Mouse (Mus musculus): ENCODE results near the gene Ciz1. TPM values are rescaled to one million over a fixed set of nuclear protein-coding genes. Genes with fewer than 3 reads are reported as not detected.

Gene Ciz1
- polyA plus RNA-seq, 1 experiment from 2014 or later, result 53.7 TPM

DNA sequence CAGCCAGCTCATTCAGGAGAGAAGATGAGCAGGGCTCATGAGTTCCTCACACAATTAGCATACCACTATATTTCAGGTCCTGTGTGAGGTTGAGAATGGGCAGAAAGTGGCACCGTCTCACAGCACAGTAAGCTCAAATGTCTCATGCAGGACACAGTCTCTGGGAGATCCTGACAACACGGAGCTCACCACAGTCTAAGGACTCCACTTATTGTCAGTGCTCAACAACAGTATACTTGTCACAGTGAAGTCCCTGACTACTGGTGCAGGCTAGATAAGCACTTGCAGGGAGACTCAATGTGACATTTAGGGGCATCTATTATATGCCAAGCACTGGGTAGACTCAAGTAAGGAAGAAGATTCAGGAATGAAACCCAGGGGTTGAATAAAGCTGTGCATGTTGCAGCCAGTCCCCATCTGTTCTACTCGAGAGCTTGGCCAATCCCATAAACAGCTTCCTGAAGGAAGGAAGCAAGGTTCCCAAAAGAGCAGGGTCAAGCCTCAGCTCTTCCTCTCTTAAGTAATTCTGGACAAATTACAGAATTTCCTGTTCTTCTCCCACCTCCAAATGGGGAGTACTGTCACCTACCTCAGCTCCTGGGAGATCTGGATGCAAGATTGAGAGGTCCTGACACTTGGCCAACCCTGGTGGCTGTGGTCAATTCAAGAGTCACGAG is 77.2 kb downstream of the Ciz1 start:
- Histone ChIP-seq H3K27ac (peak overlapping the region; percentile 79), H3K4me2 (peak overlapping the region; percentile 90), H3K27me3 (no peaks in the 10 kb centered on the region), H3K9me3 (no peaks in the 10 kb centered on the region), H3K4me3 (peak overlapping the region; percentile 57), H3K36me3 (no peaks in the 10 kb centered on the region), H3K4me1 (replicated peaks) (peaks cover 49% of the 10 kb centered on the region), H3K9ac (peak overlapping the region; percentile 86)
- no peak for ATAC-seq (ENCODE audit: low FRiP score)
- 79% methylated on average over 4 of the region's 4 CpGs for WGBS

Small RNA genes within 50 kb of the gene (microRNA-seq; reads per million reads assigned to microRNA genes)
- gene Gm23363 (not detected), gene Mir199b (160 reads per million, percentile 56 among the genes with 10 or more reads in this experiment)

Other genes with a start within 250 kb of the Ciz1 start
- gene Prrc2b, start 201.2 kb upstream of the Ciz1 start, polyA plus RNA-seq (2015; fragmentation: Nextera tagmentation; extraction: Ambion mirVana), result 65.8 and 68.8 TPM in 2 replicates
- gene Pomt1, start 115.7 kb upstream of the Ciz1 start, polyA plus RNA-seq (2015; fragmentation: Nextera tagmentation; extraction: Ambion mirVana), result 24.4 and 24.9 TPM in 2 replicates
- 78.6 and 80.2 TPM in 2 replicates for gene Uck1, start 92.2 kb upstream of the Ciz1 start, polyA plus RNA-seq (2015; fragmentation: Nextera tagmentation; extraction: Ambion mirVana)
- 25.6 and 26.5 TPM in 2 replicates for gene Golga2, start 64.9 kb upstream of the Ciz1 start, polyA plus RNA-seq (2015; fragmentation: Nextera tagmentation; extraction: Ambion mirVana)
- gene Swi5, start 64.3 kb upstream of the Ciz1 start, polyA plus RNA-seq (2015; fragmentation: Nextera tagmentation; extraction: Ambion mirVana), result 437 and 458 TPM in 2 replicates
- gene Dnm1, start 1.0 kb downstream of the Ciz1 start, polyA plus RNA-seq (2015; fragmentation: Nextera tagmentation; extraction: Ambion mirVana), result 42.7 and 44.3 TPM in 2 replicates
- 103 and 108 TPM in 2 replicates for gene 1110008P14Rik, start 29.6 kb downstream of the Ciz1 start, polyA plus RNA-seq (2015; fragmentation: Nextera tagmentation; extraction: Ambion mirVana)
- gene Lcn2, start 35.9 kb downstream of the Ciz1 start, polyA plus RNA-seq (2015; fragmentation: Nextera tagmentation; extraction: Ambion mirVana), result 1.0 TPM in 1 of 2 replicates, not detected in the other
- gene Ptges2, start 43.6 kb downstream of the Ciz1 start, polyA plus RNA-seq (2015; fragmentation: Nextera tagmentation; extraction: Ambion mirVana), result 41.2 and 41.3 TPM in 2 replicates
- 5.1 and 5.9 TPM in 2 replicates for gene Naif1, start 98.1 kb downstream of the Ciz1 start, polyA plus RNA-seq (2015; fragmentation: Nextera tagmentation; extraction: Ambion mirVana)
- gene Slc25a25, start 99.1 kb downstream of the Ciz1 start, polyA plus RNA-seq (2015; fragmentation: Nextera tagmentation; extraction: Ambion mirVana), result 46.2 and 50.1 TPM in 2 replicates
- gene Fam102a, start 183.0 kb downstream of the Ciz1 start, polyA plus RNA-seq (2015; fragmentation: Nextera tagmentation; extraction: Ambion mirVana), result 7.0 and 7.1 TPM in 2 replicates
- gene Dpm2, start 218.5 kb downstream of the Ciz1 start, polyA plus RNA-seq (2015; fragmentation: Nextera tagmentation; extraction: Ambion mirVana), result 142 and 145 TPM in 2 replicates
- gene Pip5kl1, start 222.5 kb downstream of the Ciz1 start, polyA plus RNA-seq (2015; fragmentation: Nextera tagmentation; extraction: Ambion mirVana), result 9.0 and 9.6 TPM in 2 replicates
- gene 9430097D07Rik, start 223.4 kb downstream of the Ciz1 start, polyA plus RNA-seq (2015; fragmentation: Nextera tagmentation; extraction: Ambion mirVana), result 0.53 and 0.56 TPM in 2 replicates
- 22.8 and 23.4 TPM in 2 replicates for gene St6galnac4, start 234.8 kb downstream of the Ciz1 start, polyA plus RNA-seq (2015; fragmentation: Nextera tagmentation; extraction: Ambion mirVana)
- gene St6galnac6, start 247.4 kb downstream of the Ciz1 start, polyA plus RNA-seq (2015; fragmentation: Nextera tagmentation; extraction: Ambion mirVana), result 13.1 and 13.5 TPM in 2 replicates